Mouse (Mus musculus): ENCODE results near the gene Larp4b.

GRCm38 (mm10) chr13:9181106-9181505 lies 87.4 kb downstream of the Larp4b start:
- TF ChIP-seq CTCF (IDR thresholded peaks at IDR 0.05; ENCODE audit: low read depth) (no peak), EP300 (optimal IDR thresholded peaks at IDR 0.05) (no peak)

Data from stomach, postnatal 0 days (tissue).